Mouse (Mus musculus) kidney, postnatal 14 days (tissue): ENCODE results near the gene Rtbdn.

Experiments used
- DNase-seq: peaks from one replicate; pipeline ENCODE4 v3.0.0; 2022; ENCODE audit warnings: mixed read lengths

Gene Rtbdn

DNA sequence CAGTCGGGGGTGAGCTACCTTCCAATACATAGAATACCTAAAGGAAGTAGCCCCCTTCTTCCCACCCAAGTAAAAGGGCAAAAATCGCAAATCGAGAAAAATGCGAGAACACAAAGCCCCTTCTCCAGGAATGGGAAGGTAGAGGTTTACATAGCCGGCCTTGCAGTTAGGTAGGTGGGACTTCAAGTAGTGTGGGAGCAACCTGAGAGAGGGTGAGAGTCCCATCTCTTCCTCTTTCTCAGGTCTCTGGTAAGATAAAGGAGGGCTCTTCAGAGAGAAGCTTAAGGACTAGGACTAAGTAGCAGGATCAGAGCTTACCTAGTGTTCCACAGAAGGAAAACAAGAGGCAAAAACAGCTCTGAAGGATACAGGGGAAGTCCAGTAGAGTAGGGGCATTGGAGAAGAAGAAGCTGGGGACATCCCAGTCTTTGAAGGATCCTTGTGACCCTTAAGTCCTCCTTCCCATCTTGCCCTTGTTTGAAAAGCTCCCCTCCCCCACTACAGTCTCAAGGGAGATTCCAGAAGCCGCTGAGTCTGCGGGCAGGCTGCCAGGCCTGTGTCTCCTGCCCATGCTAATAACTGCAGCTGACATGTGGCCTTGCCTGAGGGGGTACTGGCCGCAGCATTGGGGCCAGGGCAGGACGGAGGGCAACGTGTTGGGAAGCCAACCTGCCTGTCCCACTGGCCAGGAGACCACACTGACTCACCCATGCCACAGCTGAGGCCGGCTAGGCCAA lies 34.0 kb downstream of the Rtbdn start:
- peak; percentile 96 for DNase-seq

DNA sequence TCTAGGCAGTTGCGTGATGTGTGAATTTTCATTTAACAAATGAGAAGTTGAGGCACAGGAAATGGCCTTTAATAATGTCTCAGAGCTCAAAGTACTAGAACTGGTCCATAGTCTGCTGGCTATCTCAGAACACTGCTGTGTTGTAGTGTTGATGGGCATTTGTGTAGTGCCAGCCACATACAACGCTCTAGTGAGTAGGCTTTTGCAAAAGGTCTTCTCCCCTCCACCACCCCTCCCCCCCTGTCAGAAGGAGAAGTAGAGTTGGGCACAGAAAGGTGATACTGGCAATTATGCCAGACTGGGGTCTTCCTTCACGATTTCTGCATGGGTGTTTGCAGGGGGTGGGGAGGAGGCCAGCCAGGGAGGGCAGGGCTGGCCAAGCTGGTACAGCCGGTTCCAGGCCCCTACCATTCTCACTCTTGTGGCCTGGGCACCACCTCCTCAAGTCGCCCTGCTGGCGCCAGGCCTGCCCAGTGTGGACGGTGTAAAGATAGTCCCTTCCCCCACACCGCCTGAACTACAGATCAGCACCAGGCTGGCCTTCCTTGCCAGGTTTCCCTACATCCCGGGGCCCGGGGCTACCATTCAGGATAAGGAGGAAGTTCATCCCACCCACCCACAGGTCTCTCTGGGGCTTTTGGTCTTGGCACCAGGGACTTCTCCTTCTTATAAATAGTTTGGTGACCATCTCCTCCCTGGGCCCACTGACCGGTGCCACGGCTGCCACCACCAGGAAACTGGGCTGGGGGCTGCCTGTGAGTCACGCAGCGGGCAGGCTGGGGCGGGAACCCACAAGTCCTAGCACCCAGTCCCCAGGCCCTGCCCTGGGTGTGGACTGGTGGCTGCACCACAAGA lies 35.1 kb downstream of the Rtbdn start:
- DNase-seq: peak; percentile 67

DNA sequence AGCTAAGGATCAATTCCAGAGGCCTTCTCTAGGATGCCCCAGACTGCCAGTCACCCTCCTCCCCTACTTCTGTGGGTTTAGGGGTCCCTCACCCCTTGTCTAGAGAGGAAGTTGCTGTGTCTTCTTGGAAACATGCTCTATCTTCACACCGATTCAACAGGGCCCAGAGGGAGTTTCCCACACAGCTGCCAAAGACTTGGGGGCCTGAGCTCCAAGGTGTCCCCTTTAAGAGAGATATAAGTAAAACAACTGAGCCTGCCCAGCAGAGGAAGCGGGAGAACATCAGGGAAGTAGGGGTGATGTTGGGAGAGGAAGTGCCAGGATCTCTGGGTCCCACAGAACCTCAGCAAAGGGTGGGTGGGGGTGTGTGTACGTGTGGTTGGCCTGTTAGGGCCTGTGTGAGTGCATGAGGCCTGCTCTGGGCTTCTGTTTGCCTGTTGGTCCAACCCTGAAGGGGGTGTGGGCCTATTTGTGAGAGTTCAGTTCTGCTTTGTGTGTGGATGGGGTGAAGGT lies 35.8 kb downstream of the Rtbdn start:
- no peak for DNase-seq

DNA sequence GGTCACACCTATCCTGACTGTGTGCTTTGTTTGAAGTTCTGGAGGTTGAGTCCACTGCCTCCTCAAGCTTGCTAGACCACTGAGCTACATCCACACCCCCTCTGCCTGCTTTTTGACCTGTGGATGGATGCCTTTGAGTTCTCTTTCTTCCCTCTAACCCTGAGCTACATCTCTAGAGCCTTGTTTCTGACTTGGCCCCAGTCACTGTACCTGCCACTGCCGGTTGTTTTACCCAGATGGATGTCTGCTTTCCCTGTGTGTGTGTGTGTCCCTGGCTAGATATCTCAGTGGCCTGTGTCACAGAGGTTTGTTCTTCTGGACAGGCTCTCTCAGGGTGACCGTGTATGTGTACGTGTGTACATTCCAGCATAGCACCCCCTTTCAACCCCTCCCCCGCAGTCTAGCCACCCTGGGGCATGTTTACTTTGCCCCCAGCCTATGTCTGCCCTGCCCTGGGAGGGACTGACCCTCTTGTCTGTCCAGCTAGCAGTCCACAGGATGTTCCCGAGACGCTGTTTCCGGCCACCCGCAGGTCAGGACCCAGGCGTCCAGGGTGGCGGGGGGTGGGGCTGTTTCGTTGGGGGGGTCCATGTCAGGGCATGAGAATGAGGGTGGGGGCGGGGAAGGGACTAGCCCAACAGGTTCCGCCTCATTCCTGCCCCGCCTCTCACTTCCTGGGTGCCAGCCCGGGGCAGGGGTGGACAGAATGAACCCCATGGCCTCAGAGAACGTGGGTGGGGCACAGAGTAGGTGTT lies 37.7 kb downstream of the Rtbdn start:
- peak; percentile 81 for DNase-seq

DNA sequence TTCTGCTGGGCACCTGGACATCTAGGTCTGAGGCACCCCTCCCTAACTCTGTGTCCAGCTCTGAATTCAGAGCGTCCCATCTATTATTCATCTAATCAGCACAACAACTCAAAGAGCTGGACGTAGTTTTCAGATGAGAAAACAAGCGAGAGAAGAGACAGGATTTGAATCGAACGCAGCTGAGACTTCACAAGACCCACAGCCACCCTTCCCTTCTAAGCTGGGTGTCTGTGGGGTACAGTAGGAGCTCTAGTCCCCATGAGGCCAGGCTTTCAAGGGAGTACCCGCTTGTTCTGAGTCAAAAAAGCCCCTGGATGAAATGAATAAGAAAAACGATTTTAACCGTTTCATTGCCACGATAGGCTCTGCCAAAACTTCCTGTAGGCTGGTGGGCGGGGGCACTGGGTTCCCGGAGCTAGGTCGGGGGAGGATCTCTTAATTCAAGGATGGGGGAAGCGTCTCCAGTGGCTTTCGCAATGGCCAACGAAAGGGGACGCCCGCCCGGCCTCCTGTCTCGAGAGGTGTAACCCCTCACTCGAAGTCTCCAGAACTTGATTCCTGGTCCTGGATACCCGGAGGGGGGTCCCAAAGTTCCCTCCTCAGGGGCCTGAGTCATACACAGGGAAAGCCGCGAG lies 38.4 kb downstream of the Rtbdn start:
- DNase-seq: no peak

DNA sequence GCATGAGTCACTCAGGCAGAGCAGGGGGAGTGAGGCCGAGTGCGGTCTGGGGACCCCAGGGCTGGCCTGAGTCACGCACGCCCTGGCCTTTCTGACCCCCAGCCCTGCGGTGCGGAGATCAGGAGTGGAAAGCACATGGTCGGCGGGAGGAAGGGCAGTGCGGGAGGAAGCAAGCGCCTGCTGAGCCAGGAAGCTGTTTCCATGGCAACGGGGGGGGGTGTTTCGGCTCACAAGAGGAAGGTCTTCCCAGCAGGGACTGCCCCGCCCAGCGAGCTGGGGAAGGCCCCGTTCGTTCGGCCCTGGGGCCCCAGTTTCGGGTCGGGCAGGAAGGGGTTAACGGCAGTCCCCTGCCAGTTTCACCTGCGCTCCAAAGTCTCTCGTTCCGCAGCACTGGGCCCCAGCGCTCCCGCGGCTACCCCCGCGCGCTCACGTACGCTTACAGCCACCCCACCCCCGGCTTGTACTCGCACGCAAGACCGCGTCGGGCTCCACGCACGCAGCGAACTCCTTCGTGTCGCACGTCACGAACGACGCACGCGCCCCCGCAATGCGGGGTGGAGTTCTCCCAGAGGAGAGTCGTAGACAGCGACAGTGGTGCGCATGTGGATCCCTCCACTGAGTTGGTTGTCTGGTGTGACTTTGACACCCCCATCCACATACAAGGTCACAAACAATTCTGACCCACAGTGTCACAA lies 39.0 kb downstream of the Rtbdn start:
- DNase-seq: peak; percentile 95

DNA sequence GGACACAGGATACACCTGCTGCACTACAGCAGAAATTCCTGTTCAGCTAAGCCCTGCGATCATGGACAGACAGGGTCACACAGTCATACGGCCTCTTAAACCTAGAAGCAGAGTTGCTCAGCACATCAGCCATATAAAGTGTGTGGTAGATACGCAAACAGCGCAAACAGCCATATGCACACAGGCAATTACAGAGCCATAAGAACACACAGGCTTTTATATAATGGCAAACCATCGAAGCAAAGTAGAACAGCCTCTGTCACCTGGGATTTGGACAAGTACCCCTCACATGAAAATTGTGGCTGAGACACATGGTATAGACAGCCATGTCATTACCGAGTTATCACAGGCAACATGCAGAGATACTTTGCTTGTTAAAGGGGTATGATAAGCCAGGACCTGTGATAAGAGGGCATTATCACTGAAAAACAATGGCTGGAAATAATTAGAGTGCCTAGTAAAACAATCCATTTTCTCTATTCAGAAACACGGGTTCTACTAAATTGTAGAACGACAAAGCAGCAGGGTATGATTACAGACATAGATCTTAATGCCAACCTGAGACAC lies 39.7 kb downstream of the Rtbdn start:
- no peak for DNase-seq

DNA sequence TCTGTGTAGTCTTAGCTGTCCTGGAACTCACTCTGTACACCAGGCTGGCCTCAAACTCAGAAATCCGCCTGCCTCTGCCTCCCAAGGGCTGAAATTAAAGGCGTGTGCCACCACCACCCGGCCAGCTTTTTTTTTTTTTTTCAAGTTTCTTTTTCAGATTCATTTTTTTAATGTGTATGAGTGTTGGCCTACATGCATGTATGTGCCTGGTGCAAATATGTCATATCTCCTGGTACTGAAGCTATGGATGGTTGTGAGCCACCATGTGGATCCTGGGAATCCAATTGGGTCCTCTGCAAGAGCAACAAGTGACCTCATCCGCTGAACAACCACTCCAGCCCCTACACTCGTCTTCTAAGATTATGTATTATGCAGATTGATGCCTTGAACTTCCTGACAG lies 40.6 kb downstream of the Rtbdn start:
- no peak for DNase-seq

DNA sequence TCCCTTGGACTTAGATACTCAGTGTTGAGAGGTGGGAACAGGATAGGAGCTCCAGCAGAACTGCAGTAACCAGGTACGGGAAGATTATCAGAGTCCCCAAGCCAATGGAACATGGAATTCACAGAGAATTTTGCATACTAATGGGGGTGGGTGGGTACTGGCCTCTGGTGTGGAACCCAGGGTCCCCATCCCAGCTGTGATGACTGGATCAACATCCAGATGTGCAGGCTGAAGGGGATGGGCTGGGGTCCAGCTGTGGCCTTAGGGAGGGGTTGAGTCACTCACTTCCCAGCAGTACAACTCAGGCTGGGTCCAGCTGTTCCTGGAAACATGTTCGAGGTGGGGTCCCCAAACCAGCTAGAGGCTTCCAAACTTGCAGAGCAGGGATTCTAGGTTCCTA lies 41.1 kb downstream of the Rtbdn start:
- DNase-seq: no peak

DNA sequence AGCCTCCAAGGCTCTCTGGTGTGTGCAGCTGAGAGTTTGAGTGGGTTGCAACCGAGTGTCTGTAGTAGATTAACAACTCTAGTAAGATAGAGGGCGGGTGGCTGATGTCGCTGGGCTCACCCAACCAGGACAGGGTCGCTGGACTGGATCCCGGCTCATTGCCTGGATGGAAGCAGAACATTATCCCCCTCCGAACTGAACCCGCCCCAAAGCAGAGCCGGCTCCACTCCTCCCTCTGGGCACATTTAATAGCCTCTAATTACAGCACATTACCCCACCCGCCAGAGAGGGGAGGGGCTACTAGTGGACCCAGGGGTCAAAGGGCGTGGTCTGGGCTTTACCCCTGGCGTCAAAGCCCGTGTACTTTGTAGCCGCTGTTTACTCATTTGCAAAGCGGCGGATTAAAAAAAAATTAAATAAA lies 42.5 kb downstream of the Rtbdn start:
- DNase-seq: peak; percentile 91

DNA sequence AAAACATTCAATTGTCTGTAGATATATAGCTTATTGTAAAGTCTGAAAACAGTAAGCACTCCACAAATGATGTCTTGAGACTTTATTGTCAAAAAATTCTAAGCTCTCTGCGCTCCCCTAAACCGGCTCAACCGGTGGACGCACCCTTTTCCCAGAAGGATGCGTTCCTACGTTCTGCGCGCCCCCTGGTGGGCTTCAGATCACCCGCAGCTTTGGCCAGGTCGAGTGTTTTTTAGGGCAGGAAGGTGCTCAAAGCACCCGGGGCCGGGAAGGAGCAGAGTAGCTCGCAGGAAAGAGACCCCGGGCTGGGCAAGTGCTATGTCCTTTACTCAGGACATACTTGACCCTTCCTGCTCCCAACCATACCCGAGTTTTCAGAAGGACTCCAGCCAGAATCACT lies 43.0 kb downstream of the Rtbdn start:
- DNase-seq: peak; percentile 95

DNA sequence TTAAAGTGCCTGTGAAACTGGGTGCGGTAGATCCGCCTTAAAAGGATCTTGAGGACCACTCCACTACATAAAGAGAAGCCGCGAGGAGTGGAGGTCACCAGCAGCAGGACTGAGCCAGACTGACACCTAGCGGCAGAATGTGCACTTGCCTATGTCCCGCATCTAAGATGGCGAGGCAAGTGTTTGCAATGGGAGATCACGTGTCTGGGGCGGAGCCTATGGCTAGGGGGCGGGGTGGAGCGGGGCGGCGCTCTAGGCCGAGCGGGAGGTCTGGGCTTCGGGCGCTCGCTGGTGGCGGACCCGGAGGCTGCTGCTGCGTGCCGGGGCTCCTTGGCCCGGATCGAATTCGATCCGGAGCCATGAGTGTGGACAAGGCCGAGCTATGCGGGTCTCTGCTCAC lies 43.6 kb downstream of the Rtbdn start, which contains the start of gene Hook2:
Gene Hook2 (plus strand): TSS at position 255 of the 400 bp plus-strand sequence.
- DNase-seq: peak; percentile 99

DNA sequence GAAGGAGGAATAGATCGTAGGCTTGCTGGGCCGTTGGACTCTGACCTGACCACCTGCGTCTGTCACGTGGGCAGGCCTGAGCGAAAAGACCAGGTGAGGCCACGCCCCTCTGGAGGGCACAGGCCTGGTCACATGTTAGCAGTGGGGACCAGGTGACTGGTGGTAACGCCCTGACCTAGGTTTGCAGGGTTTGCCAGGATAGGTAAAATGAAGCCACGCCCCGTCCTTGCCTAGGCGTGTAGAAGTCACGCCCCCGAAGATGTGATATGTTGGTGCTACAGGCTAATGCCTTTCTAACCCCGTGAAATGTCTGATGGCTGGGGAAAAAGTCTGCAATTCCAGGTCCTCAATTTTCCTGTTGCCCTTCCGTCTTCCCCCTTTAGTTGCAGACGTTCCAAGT lies 44.0 kb downstream of the Rtbdn start:
- peak; percentile 93 for DNase-seq

DNA sequence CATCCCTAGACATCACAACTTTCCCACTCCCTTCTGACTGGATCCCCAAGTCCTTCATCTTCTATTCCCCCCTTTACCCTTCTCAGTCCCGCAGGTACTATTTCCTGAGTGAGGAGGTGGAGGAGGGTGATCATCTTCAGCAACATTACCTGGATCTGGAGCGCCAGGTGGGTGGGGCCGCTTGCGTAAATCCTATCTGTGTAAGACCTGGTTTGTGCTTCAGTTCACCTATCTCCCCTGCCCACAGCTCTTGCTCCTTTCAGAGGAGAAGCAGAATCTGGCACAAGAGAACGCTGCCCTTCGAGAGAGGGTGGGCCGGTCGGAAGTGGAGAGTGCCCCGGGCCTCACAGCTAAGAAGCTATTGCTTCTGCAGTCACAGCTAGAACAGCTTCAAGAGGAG lies 47.6 kb downstream of the Rtbdn start:
- no peak for DNase-seq

DNA sequence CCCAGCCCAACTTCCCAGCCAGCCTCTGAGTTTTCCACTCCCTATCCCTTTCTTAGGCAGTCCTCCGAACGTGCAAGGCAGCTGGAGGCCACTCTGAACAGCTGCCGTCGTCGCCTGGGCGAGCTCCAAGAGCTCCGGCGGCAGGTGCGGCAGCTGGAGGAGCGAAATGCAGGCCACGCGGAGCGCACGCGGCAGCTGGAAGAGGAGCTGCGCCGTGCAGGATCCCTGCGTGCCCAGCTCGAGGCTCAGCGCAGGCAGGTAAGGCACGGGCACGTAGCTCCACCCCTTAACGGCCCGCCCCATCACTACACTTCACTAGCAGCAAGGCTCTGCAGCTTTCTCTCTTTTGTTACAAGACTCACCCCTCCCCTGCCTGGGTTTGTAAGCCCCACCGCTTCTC lies 48.9 kb downstream of the Rtbdn start:
- DNase-seq: no peak

DNA sequence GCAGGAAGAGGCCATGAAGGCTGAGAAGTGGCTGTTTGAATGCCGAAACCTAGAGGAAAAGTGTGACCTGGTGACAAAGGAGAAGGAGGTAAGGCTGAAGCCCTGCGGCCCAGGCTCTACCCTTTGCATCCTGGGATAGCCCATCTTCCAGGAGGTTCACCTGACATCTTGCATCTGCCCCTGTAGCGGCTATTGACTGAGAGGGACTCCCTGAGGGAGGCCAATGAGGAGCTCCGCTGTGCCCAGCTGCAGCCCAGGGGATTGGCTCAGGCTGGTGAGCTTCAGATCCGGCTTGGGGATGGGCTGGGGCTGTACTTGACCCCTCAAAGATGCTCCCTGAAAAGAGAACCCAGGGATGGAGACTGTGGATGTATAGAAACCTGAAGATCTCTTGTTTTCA lies 50.2 kb downstream of the Rtbdn start:
- no peak for DNase-seq

DNA sequence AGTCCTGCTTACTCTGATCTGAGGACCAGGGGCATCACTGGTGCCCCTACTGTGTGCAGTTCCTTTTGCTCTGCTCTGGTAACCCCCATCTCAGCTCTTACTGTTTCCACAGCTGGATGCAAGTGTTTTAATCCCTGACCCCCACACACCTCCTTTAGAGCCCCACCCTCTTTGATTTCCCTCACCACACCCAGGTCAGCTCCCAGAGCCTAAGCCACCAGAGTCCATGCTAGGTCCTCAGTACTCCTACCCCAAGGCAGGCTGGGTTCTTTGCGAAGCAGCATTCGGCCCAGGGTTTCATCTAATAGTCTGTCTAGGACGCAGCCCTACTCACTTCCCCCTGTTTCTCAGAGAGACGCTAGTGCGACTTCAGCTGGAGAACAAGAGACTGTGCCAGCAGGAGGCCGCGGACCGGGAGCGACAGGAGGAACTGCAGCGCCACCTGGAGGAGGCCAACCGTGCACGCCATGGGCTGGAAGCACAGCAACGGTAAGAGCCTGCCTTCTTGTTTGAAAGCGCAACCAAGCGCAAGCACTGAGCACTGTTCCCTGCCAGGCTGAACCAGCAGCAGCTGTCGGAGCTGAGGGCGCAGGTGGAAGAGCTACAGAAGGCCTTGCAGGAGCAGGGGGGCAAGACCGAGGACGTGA lies 51.0 kb downstream of the Rtbdn start:
- peak; percentile 89 for DNase-seq
